Mouse (Mus musculus): Measurements from ENCODE around the gene Htr3a.

DNA sequence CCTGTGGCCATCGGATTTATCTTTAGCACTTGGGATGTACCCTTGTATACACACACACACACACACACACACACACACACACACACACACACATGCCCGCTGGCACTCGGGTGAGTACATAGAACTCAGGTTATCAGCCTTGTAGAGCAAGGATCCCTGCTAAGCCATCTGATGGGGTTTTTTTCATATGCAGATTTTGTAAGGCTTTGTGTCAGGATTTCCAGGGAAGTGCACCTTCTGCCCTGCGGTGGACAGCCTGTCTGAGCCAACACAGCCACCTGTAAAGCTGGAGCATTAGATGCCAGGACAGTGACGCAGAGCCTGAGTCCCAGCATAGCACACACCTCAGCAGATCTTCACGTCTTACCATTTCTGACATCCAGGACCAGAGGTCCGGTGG lies 21.8 kb downstream of the Htr3a start:
- TF ChIP-seq POLR2A (IDR thresholded peaks at IDR 0.05; ENCODE audit: extremely low read depth, insufficient read depth, low read length), result no peak
- TF ChIP-seq CTCF (IDR thresholded peaks at IDR 0.05; ENCODE audit: low read depth, low read length), result no peak
